Mouse (Mus musculus) yolk sac, embryonic 10.5 days (tissue): ENCODE data around the gene Cyp2a12.
A peak's percentile ranks its signal among the peaks of the same experiment; 100 is the strongest.
"Not testable (repeated sequence)": the region's sequence is repeated elsewhere in the genome, so short reads cannot be mapped to it uniquely, and the experiment has no call there.

Experiments used
- DNase-seq: peaks from one replicate; pipeline ENCODE4 v3.0.0-alpha.2; 2017; ENCODE audit warnings: low spot score

Gene Cyp2a12

DNA sequence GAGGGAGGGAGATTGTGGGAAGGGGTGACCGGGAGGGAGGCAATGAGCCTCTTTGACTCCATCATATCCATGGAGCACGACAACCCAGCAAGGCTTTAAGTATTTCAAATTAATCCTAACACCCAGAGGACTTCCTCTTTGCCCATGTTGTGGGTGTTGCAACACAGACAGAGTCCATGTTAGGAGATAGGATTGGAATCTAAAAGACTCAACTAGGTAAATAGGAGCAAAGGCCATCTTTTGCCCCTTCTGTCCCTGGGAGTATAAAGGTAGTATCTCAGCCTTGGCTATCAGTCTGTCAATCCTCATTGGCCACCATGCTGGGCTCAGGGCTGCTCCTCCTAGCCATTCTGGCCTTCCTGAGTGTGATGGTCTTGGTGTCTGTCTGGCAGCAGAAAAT, at the start of gene Cyp2a12:
Gene Cyp2a12, plus strand, starts transcription at position 293 of the 400 bp plus-strand sequence.
- DNase-seq = peak; percentile 33

DNA sequence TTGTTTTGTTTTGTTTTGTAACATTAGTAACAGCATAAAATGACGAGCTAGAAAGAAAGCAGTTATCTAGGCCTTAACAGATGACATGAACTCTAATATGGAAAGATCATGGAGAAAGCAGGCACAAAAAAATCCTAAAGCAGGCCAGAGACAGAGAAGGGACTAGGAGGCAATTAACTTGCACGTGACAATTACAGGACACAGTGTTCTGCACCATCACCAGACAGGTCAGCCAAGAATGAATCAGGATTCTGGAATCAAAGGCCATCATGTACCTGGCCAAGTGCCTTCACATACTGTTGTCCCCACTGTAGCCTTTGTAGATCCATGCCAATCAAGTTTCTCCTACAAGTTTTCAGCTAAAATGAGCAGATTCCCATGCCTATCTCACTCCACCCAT, 47.4 kb upstream of the Cyp2a12 start:
- DNase-seq = not testable (repeated sequence)

DNA sequence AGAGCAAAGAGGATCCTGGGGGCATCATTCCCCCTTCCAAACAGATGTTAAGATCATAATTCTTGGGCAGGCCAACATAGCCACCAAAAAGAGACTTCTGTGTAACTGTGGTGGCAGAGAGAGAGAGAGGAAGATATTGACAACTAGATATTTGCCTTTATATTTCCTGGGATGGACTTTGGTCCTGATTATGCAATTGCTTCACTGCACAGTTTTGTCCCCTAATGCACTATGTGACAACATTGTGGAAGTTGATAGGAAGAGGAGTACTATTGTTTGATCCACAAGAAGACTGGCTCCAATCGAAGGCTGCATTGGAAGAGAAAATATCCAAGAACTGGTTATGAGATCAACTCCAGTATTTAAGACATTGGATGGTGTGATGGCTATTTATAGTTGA, 46.9 kb upstream of the Cyp2a12 start:
- DNase-seq = not testable (repeated sequence)

DNA sequence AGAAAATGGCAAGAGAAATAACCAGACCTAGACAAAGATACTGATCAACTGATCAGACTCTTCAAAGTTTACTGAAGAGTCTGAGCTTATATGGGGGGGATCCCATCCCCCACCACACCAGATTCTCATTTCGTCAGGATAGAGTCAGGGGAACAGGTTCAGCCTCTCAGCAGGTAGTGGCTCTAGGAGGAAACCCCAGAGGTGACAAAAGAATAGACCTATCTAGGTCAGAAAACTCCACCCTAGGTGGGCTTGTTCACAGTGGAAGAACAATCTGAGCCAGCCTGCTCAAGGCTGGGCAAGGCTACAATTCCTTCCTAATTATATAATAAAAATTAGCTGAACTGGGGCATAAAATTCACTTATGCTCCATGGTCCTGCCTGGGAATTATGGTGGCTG, 46.3 kb upstream of the Cyp2a12 start:
- DNase-seq = no peak

DNA sequence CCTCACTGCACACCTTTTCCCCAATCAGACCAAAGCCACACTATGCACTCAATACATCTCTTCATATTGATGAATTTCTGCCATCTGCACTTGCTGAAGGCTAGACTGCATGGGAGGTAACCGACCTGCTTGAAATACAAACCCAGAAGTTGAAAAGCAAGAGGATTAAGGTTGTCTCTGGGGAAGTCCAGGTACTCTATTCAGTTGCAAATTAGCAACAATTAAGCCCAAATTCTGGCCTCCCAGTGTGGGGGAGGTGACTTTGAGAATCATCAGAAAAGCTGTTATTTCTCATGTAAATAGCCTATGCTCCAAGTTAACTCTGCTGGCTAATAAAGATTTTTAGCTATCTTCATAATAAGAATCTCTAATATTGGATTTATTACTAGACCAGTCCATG, 45.7 kb upstream of the Cyp2a12 start:
- DNase-seq = not testable (repeated sequence)

DNA sequence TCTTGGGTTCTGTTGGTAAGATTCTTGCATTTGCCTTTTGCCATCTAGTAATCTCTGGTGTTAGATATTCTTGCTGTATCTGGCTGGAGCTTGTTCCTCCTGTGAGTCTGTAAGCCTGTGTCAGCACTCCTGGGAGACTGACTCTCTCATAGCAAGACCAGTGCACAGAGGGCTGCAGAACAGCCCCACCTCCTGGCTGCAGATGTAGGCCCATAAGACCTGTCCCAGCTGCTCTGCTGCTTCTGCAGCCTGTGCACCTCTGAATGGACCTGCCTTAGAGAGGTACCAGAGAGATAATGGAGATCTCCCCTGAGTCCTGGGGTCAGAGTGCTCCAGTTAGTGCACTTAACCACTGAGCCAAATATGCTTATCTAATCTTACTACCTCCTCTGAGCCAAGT, 2.3 kb upstream of the Cyp2a12 start:
- DNase-seq = peak; percentile 2

DNA sequence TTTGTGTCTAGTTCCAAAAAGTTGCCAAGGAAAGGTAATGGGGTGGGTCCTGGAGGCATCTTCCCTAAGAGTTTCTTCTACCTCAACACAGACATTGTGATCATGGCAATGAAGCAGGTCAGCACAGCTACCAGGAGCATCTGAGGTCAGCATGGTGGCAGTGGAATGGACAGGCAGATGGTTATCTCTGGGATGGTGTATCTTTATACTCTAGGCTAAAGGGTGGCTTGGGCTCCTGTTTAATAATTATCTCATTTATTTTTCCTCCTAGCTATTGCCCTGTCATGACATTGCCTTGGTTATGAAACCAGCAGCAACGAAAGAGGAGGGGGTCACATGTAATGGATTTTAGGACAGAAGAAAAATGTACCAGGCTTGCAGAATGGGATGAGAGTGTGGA, 20.0 kb downstream of the Cyp2a12 start:
- not testable (repeated sequence) for DNase-seq

DNA sequence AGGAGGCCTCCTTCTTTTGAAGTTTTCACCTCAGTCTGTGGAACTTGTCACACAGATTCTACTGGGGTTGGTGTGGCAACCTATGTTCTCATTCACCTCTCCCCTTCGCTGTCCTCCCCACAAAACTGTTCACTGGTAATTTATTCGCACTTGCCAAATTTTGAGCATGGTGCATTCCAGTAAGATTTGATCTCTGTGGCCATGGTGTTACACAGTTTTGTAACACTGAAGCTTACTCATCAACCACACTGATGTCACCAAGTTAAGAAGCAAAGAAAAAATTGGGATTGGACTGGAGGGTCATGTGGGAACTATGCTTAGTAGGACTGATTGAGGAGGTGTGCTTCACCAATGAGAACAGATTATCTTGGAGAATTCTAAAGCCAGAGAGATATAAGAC, 30.5 kb downstream of the Cyp2a12 start:
- not testable (repeated sequence) for DNase-seq

DNA sequence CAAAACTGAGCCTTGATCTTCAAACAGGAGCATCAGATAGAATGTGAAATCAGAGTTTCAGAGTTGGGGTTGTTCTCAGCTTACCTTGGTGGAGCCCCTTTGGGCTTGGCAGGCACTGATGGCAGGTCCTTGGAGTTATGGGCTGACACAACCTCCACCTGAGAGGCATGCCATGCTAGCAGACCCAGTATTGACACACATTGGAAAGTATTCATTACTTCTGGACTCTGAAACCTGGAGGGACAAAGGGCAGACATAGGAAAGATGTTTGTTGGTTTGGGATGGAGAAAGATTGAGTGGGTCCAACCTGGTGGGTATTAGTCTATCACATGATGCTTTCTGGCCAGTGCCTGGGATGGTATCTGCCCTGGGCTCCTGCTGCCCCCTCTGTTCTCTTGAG, 31.0 kb downstream of the Cyp2a12 start:
- not testable (repeated sequence) for DNase-seq

DNA sequence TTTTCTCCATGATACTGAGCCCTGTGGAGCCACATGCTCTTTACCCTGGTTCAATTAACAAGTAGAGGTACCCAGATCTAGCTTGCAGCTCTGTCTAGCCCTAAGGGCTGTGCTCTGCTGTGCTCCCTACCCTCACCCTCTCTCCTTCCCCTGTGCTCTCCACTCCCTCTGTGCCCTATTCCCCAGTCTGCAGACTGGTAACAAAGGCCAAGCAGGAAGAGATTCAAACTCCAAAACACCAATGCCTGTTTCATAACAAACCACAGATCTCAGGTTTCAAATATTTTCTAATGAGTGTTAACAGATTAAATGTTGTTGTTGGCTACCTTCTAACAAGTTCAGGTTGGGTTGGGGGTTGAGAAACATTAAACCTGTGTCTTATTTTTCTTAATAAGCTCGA, 49.8 kb downstream of the Cyp2a12 start:
- no peak for DNase-seq

DNA sequence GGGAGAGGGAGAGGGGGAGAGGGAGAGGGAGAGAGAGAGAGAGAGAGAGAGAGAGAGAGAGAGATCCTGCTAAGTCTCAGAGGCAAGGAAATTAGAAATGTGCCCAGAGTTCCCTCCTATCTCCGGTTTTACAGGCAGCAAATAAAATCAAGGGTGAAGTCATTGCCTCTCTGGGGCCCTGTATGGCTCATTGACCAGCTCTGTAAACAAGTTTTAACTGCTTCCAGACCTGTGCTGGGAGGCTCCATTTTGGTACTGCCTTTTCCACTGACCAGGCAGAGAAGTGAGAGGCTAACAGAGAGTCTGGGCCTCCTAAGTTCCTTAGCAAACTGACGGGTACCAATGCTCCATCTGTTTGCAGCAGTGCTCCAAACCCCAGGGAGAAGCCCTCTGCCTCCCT, 52.7 kb downstream of the Cyp2a12 start:
- DNase-seq = no peak
